Mouse (Mus musculus): ENCODE data around the gene Olfr1276.

Gene Olfr1276

GRCm38 (mm10) chr2:111254216-111254615 is at the start of gene Olfr1276:
Olfr1276 (plus strand) TSS chr2:111254516.
- DNase-seq (ENCODE audit: low read depth, low spot score), result no peak

GRCm38 (mm10) chr2:111229502-111229901 is 24.8 kb upstream of the Olfr1276 start, which contains the start of gene 4930430A15Rik:
4930430A15Rik (minus strand) TSS chr2:111229602.
- DNase-seq (ENCODE audit: low read depth, low spot score), result no peak

- DNase-seq (ENCODE audit: low read depth, low spot score), result no peak
Measured at GRCm38 (mm10) chr2:111235186-111235585, 19.1 kb upstream of the Olfr1276 start, which contains the start of gene Olfr1275. Olfr1275 (minus strand) TSS chr2:111235286.

GRCm38 (mm10) chr2:111274006-111274405 is 19.7 kb downstream of the Olfr1276 start, which contains the start of gene Olfr1277:
Olfr1277 (minus strand) TSS chr2:111274106.
- no peak for DNase-seq (ENCODE audit: low read depth, low spot score)

- DNase-seq (ENCODE audit: low read depth, low spot score), result no peak
Measured at GRCm38 (mm10) chr2:111289836-111290235, 35.5 kb downstream of the Olfr1276 start, which contains the start of gene Olfr1278. Olfr1278 (plus strand) TSS chr2:111290136.

- no peak for DNase-seq (ENCODE audit: low read depth, low spot score)
Measured at GRCm38 (mm10) chr2:111298541-111298940, 44.2 kb downstream of the Olfr1276 start.

- DNase-seq (ENCODE audit: low read depth, low spot score), result no peak
Measured at GRCm38 (mm10) chr2:111300374-111300773, 46.1 kb downstream of the Olfr1276 start, which contains the start of gene Olfr1279. Olfr1279 (plus strand) TSS chr2:111300635.
